Mouse (Mus musculus): ENCODE measurements around the gene Tspan3. TPM values are rescaled to one million over a fixed set of nuclear protein-coding genes. Genes with fewer than 3 reads are reported as not detected.

The Tspan3 gene
- polyA plus RNA-seq, 1 experiment = 2.3 TPM

GRCm38 (mm10) chr9:56121097-56121496, 44.2 kb downstream of the Tspan3 start:
- no peak for TF ChIP-seq GATA1 (IDR thresholded peaks at IDR 0.05; ENCODE audit: borderline replicate concordance, low read length)
- no peak for TF ChIP-seq FLI1 (IDR thresholded peaks at IDR 0.05; ENCODE audit: low read length)
- H3K36me3 ChIP-seq (replicated peaks; ENCODE audit: low read length) = peaks cover 97% of the 10 kb centered on the region
- H3K4me3 ChIP-seq (replicated peaks) = no peak overlapping the region

GRCm38 (mm10) chr9:56119651-56120050, 45.6 kb downstream of the Tspan3 start:
- Histone ChIP-seq H3K36me3 (replicated peaks; ENCODE audit: low read length) (peaks cover 98% of the 10 kb centered on the region), H3K4me1 (peaks cover 61% of the 10 kb centered on the region), H3K27me3 (replicated peaks) (peaks cover 13% of the 10 kb centered on the region), H3K9me3 (peaks cover 10% of the 10 kb centered on the region), H3K4me3 (replicated peaks) (no peak overlapping the region)
- TF ChIP-seq GATA1 (IDR thresholded peaks at IDR 0.05; ENCODE audit: borderline replicate concordance, low read length) (no peak), FLI1 (IDR thresholded peaks at IDR 0.05; ENCODE audit: low read length) (no peak)

More at GRCm38 (mm10) chr9:56121097-56121496, 44.2 kb downstream of the Tspan3 start:
- H3K27me3 ChIP-seq (replicated peaks) = peaks cover 10% of the 10 kb centered on the region
- H3K4me1 ChIP-seq = peaks cover 46% of the 10 kb centered on the region
- peaks cover 3% of the 10 kb centered on the region for H3K9me3 ChIP-seq

GRCm38 (mm10) chr9:56118582-56118981, 46.7 kb downstream of the Tspan3 start:
- peak overlapping the region; percentile 67 for H3K4me3 ChIP-seq (replicated peaks)

GRCm38 (mm10) chr9:56118091-56118490, 47.2 kb downstream of the Tspan3 start:
- TF ChIP-seq GATA1 (IDR thresholded peaks at IDR 0.05; ENCODE audit: borderline replicate concordance, low read length) (no peak), FLI1 (IDR thresholded peaks at IDR 0.05; ENCODE audit: low read length) (no peak)
- Histone ChIP-seq H3K9me3 (peaks cover 10% of the 10 kb centered on the region), H3K4me3 (replicated peaks) (peak overlapping the region; percentile 47), H3K4me1 (peaks cover 76% of the 10 kb centered on the region), H3K36me3 (replicated peaks; ENCODE audit: low read length) (peaks cover 92% of the 10 kb centered on the region), H3K27me3 (replicated peaks) (peaks cover 8% of the 10 kb centered on the region)

More at GRCm38 (mm10) chr9:56118582-56118981, 46.7 kb downstream of the Tspan3 start:
- Histone ChIP-seq H3K36me3 (replicated peaks; ENCODE audit: low read length) (peaks cover 97% of the 10 kb centered on the region), H3K4me1 (peaks cover 71% of the 10 kb centered on the region), H3K27me3 (replicated peaks) (peaks cover 11% of the 10 kb centered on the region), H3K9me3 (peaks cover 10% of the 10 kb centered on the region)
- TF ChIP-seq FLI1 (IDR thresholded peaks at IDR 0.05; ENCODE audit: low read length) (no peak), GATA1 (IDR thresholded peaks at IDR 0.05; ENCODE audit: borderline replicate concordance, low read length) (no peak)

DNA sequence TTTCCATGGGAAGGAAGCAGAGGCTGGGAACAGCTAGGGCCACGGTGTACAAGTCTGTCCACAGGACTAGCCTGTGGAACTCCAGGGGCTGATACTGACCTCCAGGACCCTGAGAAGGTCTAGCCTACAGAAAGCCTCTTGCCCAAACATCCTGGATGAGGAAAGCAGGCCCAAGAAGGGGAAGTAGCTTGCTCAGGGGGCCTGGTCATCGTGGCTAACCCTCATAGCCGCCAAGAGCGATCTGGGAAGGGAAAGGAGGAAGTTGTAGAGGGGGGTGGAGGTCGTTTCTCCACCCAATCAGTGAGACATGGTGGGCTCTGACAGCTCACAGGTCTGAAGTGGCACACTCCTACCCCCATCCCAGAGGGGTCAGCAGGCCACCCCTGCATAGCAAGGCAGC, 57.1 kb downstream of the Tspan3 start:
- Histone ChIP-seq H3K36me3 (replicated peaks; ENCODE audit: low read length) (peaks cover 26% of the 10 kb centered on the region), H3K4me3 (replicated peaks) (peak overlapping the region; percentile 64), H3K27me3 (replicated peaks) (no peaks in the 10 kb centered on the region), H3K4me1 (peaks cover 98% of the 10 kb centered on the region), H3K9me3 (no peaks in the 10 kb centered on the region)
- TF ChIP-seq FLI1 (IDR thresholded peaks at IDR 0.05; ENCODE audit: low read length) = no peak
- no peak for TF ChIP-seq GATA1 (IDR thresholded peaks at IDR 0.05; ENCODE audit: borderline replicate concordance, low read length)

DNA sequence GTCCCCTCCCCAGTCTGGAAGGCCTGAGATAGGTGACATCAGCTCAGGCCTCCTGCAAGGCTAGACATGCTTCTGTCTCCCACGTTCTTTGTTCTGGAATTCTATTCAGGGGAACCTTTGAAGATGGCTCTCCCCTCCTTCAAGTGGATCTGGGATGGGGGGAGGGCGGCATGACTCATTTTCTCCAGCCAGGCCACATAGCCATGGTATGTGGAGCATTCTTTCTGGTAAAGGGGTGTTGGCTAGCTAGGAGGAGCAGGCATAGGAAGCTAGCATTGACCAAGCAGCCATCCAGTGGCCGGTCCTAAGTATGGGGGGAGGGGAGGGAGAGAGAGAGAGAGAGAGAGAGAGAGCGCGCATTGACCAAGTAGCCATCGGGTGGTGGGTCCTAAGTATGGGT, 57.8 kb downstream of the Tspan3 start:
- peaks cover 98% of the 10 kb centered on the region for H3K4me1 ChIP-seq
- no peaks in the 10 kb centered on the region for H3K27me3 ChIP-seq (replicated peaks)
- no peaks in the 10 kb centered on the region for H3K9me3 ChIP-seq
- TF ChIP-seq FLI1 (IDR thresholded peaks at IDR 0.05; ENCODE audit: low read length) (no peak), GATA1 (IDR thresholded peaks at IDR 0.05; ENCODE audit: borderline replicate concordance, low read length) (no peak)
- peaks cover 28% of the 10 kb centered on the region for H3K36me3 ChIP-seq (replicated peaks; ENCODE audit: low read length)
- peak overlapping the region; percentile 64 for H3K4me3 ChIP-seq (replicated peaks)

DNA sequence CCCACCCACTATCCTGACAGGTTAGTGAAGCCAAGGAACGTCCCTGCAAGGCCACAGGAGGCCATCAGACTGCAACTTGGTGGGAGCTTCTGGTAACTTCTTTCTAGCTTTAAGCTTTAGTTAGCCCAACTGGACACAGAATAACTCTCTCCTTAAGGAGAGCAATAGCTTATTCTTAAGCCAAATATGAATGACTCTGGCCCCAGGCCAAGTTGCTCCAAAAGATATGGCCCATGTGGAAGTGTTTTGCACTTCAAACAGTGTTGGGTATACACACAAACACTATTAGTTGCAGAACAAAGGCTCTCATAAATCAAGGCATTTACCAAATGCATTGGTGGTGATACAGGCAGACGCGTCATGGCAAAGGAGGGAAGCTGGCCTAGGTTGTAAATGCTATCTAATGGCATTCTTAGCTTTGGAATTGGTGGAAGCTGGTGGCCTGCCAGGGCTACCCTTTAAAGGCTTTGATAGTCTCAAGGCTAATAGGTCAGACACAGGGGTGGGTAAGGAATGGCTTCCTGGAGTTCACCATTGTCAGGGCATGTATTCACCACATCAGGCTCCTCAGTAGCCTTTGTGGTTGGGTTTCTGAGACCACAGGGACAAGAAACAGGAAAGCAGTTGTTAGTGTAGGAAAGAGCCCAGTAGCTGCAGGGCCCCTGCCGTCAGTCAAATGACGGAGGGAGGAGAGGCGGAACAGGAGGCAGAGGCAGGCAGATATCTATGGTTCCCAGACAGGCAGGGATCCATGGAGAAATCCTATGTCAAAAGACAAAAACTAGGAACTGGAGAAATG, 58.8 kb downstream of the Tspan3 start:
- TF ChIP-seq GATA1 (IDR thresholded peaks at IDR 0.05; ENCODE audit: borderline replicate concordance, low read length) = no peak
- TF ChIP-seq FLI1 (IDR thresholded peaks at IDR 0.05; ENCODE audit: low read length) = no peak
- Histone ChIP-seq H3K9me3 (no peaks in the 10 kb centered on the region), H3K36me3 (replicated peaks; ENCODE audit: low read length) (peaks cover 30% of the 10 kb centered on the region), H3K27me3 (replicated peaks) (no peaks in the 10 kb centered on the region), H3K4me3 (replicated peaks) (no peak overlapping the region), H3K4me1 (peaks cover 98% of the 10 kb centered on the region)

DNA sequence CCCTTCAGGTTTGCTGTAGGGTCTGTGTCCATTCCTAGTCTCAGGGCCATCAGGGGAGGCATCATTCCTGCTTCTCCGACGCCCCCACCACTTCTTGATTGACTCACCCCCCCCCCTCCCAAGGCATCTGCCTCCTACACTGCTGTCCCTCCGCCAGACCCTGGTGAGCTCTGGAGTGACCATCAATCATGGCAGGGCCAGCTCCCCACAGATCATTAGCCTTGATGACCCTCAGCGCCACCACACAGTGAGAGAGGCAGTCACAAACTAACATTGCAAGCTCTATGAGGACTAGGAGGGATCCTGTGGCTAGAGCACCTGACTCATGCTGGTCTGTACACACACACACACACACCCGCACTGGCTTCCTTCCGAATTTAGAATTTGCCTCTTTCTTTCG, 60.4 kb downstream of the Tspan3 start:
- TF ChIP-seq GATA1 (IDR thresholded peaks at IDR 0.05; ENCODE audit: borderline replicate concordance, low read length) = no peak
- no peak for TF ChIP-seq FLI1 (IDR thresholded peaks at IDR 0.05; ENCODE audit: low read length)
- Histone ChIP-seq H3K36me3 (replicated peaks; ENCODE audit: low read length) (peaks cover 27% of the 10 kb centered on the region), H3K9me3 (no peaks in the 10 kb centered on the region), H3K4me1 (peaks cover 100% of the 10 kb centered on the region), H3K4me3 (replicated peaks) (peak overlapping the region; percentile 70), H3K27me3 (replicated peaks) (no peaks in the 10 kb centered on the region)

- Histone ChIP-seq H3K4me3 (replicated peaks) (peak overlapping the region; percentile 47), H3K9me3 (no peaks in the 10 kb centered on the region), H3K36me3 (replicated peaks; ENCODE audit: low read length) (peaks cover 30% of the 10 kb centered on the region), H3K4me1 (peaks cover 97% of the 10 kb centered on the region), H3K27me3 (replicated peaks) (no peaks in the 10 kb centered on the region)
- TF ChIP-seq GATA1 (IDR thresholded peaks at IDR 0.05; ENCODE audit: borderline replicate concordance, low read length) = no peak
- TF ChIP-seq FLI1 (IDR thresholded peaks at IDR 0.05; ENCODE audit: low read length) = no peak
Observed at GRCm38 (mm10) chr9:56101022-56101421, 64.3 kb downstream of the Tspan3 start.

- Histone ChIP-seq H3K36me3 (replicated peaks; ENCODE audit: low read length) (peaks cover 36% of the 10 kb centered on the region), H3K27me3 (replicated peaks) (no peaks in the 10 kb centered on the region), H3K9me3 (no peaks in the 10 kb centered on the region), H3K4me3 (replicated peaks) (peak overlapping the region; percentile 40), H3K4me1 (peaks cover 95% of the 10 kb centered on the region)
- TF ChIP-seq FLI1 (IDR thresholded peaks at IDR 0.05; ENCODE audit: low read length) (no peak), GATA1 (IDR thresholded peaks at IDR 0.05; ENCODE audit: borderline replicate concordance, low read length) (no peak)
Observed at GRCm38 (mm10) chr9:56100041-56100522, 65.2 kb downstream of the Tspan3 start.

Measured in megakaryocyte, embryonic 14.5 days (primary cell).